Mouse (Mus musculus): ENCODE results near the gene Map3k5. TPM values are rescaled to one million over a fixed set of nuclear protein-coding genes. Genes with fewer than 3 reads are reported as not detected.
A peak's percentile ranks its signal among the peaks of the same experiment; 100 is the strongest.

Gene Map3k5
- polyA plus RNA-seq, 1 experiment from 2014 or later: 3.1 TPM

DNA sequence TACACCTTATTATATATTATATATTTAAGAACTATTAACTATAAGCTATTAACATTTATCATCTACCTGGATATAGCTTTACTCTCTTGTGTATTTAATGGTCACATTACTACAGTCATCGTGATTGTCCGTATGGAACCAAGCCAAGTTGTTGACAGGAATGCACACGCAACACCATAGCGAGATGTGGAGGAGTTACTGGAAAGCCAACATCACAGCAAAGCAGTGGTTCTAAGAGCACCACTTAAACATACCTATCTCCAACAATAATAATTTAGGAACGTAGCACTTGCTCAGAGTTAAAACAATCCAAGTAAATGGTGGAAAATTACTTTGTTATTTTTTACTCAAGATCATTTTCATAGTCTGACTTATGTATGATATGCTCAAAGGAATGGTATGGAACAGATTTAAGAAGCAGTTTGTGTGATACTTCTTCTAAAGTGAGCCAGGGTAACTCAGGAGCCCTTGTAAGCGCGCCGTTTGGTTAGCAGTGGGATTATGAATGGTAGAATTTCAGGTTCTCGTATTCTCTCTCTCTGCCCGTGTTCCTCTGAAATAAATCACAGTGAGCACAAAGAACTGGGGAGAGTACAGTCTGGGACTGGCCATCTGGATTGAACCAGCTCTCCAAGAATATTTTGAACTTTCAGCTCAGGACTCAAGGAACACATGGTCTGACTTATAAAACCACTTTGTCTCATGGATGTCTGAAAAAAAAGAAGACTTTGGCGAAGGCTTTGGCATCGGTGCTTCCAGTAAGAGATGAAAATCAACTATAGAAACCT lies 39.2 kb downstream of the Map3k5 start:
- no peak for TF ChIP-seq CTCF (IDR thresholded peaks at IDR 0.05)
- TF ChIP-seq EP300 (IDR thresholded peaks at IDR 0.05): peak; percentile 63
- DNase-seq (ENCODE audit: low spot score) (peak; percentile 50), ATAC-seq (peak; percentile 61)
- no peak overlapping the region for H3K9ac ChIP-seq (replicated peaks; ENCODE audit: low read depth)
- 67% methylated on average over 12 of the region's 12 CpGs for WGBS
- no peaks in the 10 kb centered on the region for H3K27me3 ChIP-seq (replicated peaks; ENCODE audit: insufficient read depth, low read length)
- H3K4me1 ChIP-seq (ENCODE audit: insufficient read depth, low read depth, low read length): no peaks in the 10 kb centered on the region
- no peaks in the 10 kb centered on the region for H3K9me3 ChIP-seq (ENCODE audit: low read length)
- no peak overlapping the region for H3K27ac ChIP-seq (ENCODE audit: low read length)
- no peak overlapping the region for H3K4me3 ChIP-seq (ENCODE audit: low read depth, low read length)
- no peaks in the 10 kb centered on the region for H3K36me3 ChIP-seq (ENCODE audit: insufficient read depth, low read length)
- H3K4me2 ChIP-seq (replicated peaks; ENCODE audit: low read depth, low read length): no peak overlapping the region

GRCm38 (mm10) chr10:19977557-19977956 lies 43.3 kb downstream of the Map3k5 start:
- Histone ChIP-seq H3K4me1 (ENCODE audit: insufficient read depth, low read depth, low read length) (no peaks in the 10 kb centered on the region), H3K9ac (replicated peaks; ENCODE audit: low read depth) (no peak overlapping the region), H3K9me3 (ENCODE audit: low read length) (no peaks in the 10 kb centered on the region), H3K27me3 (replicated peaks; ENCODE audit: insufficient read depth, low read length) (no peaks in the 10 kb centered on the region), H3K4me2 (replicated peaks; ENCODE audit: low read depth, low read length) (no peak overlapping the region), H3K36me3 (ENCODE audit: insufficient read depth, low read length) (no peaks in the 10 kb centered on the region), H3K27ac (ENCODE audit: low read length) (no peak overlapping the region), H3K4me3 (ENCODE audit: low read depth, low read length) (no peak overlapping the region)
- TF ChIP-seq CTCF (IDR thresholded peaks at IDR 0.05): peak; percentile 20; the same call in 1 of the 2 replicates
- no peak for TF ChIP-seq EP300 (IDR thresholded peaks at IDR 0.05)
- ATAC-seq: no peak
- WGBS: 73% methylated on average over 3 of the region's 3 CpGs
- DNase-seq (ENCODE audit: low spot score): no peak

GRCm38 (mm10) chr10:19978662-19979199 lies 44.5 kb downstream of the Map3k5 start:
- no peaks in the 10 kb centered on the region for H3K36me3 ChIP-seq (ENCODE audit: insufficient read depth, low read length)
- H3K4me2 ChIP-seq (replicated peaks; ENCODE audit: low read depth, low read length): no peak overlapping the region
- 84% methylated on average over 5 of the region's 5 CpGs for WGBS
- no peak overlapping the region for H3K27ac ChIP-seq (ENCODE audit: low read length)
- no peak overlapping the region for H3K4me3 ChIP-seq (ENCODE audit: low read depth, low read length)
- no peak for ATAC-seq
- H3K9ac ChIP-seq (replicated peaks; ENCODE audit: low read depth): no peak overlapping the region
- no peaks in the 10 kb centered on the region for H3K9me3 ChIP-seq (ENCODE audit: low read length)
- DNase-seq (ENCODE audit: low spot score): no peak
- no peak for TF ChIP-seq CTCF (IDR thresholded peaks at IDR 0.05)
- TF ChIP-seq EP300 (IDR thresholded peaks at IDR 0.05): no peak
- H3K27me3 ChIP-seq (replicated peaks; ENCODE audit: insufficient read depth, low read length): no peaks in the 10 kb centered on the region
- no peaks in the 10 kb centered on the region for H3K4me1 ChIP-seq (ENCODE audit: insufficient read depth, low read depth, low read length)

GRCm38 (mm10) chr10:19987736-19988135 lies 53.5 kb downstream of the Map3k5 start:
- H3K9ac ChIP-seq (replicated peaks; ENCODE audit: low read depth): no peak overlapping the region
- no peak overlapping the region for H3K4me2 ChIP-seq (replicated peaks; ENCODE audit: low read depth, low read length)
- no peak for DNase-seq (ENCODE audit: low spot score)
- H3K27me3 ChIP-seq (replicated peaks; ENCODE audit: insufficient read depth, low read length): no peaks in the 10 kb centered on the region
- WGBS: 71% methylated on average over 9 of the region's 9 CpGs
- no peaks in the 10 kb centered on the region for H3K4me1 ChIP-seq (ENCODE audit: insufficient read depth, low read depth, low read length)
- no peaks in the 10 kb centered on the region for H3K36me3 ChIP-seq (ENCODE audit: insufficient read depth, low read length)
- no peak overlapping the region for H3K27ac ChIP-seq (ENCODE audit: low read length)
- no peak overlapping the region for H3K4me3 ChIP-seq (ENCODE audit: low read depth, low read length)
- TF ChIP-seq CTCF (IDR thresholded peaks at IDR 0.05) (no peak), EP300 (IDR thresholded peaks at IDR 0.05) (no peak)
- ATAC-seq: no peak
- no peaks in the 10 kb centered on the region for H3K9me3 ChIP-seq (ENCODE audit: low read length)

- Histone ChIP-seq H3K4me1 (ENCODE audit: insufficient read depth, low read depth, low read length) (no peaks in the 10 kb centered on the region), H3K27me3 (replicated peaks; ENCODE audit: insufficient read depth, low read length) (no peaks in the 10 kb centered on the region), H3K9ac (replicated peaks; ENCODE audit: low read depth) (no peak overlapping the region), H3K4me3 (ENCODE audit: low read depth, low read length) (no peak overlapping the region), H3K27ac (ENCODE audit: low read length) (no peak overlapping the region), H3K4me2 (replicated peaks; ENCODE audit: low read depth, low read length) (no peak overlapping the region), H3K36me3 (ENCODE audit: insufficient read depth, low read length) (no peaks in the 10 kb centered on the region), H3K9me3 (ENCODE audit: low read length) (no peaks in the 10 kb centered on the region)
- TF ChIP-seq CTCF (IDR thresholded peaks at IDR 0.05): no peak
- no peak for TF ChIP-seq EP300 (IDR thresholded peaks at IDR 0.05)
- ATAC-seq: no peak
- no peak for DNase-seq (ENCODE audit: low spot score)
- WGBS: 81% methylated on average over 6 of the region's 6 CpGs
These were observed 55.7 kb downstream of the Map3k5 start for GRCm38 (mm10) chr10:19989986-19990385.

DNA sequence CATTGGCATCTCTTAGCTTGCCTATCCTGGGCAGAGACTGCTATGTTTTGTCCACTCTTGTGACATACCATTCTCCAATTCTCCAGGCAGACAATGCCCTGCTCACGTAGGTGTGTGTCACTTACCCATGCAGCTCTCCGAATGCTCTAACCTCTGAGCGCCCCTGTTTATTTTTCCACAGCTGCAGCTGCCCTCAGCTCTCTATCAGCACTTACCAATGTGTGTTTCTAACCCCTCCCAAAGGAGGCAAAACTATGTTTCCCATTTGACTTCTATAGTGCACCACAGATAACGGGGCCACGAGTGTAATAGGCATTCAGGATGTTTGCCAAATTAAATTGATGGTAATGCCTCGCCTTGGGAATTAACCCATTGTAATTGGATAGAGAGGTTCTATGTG lies 56.4 kb downstream of the Map3k5 start:
- no peak for DNase-seq (ENCODE audit: low spot score)
- TF ChIP-seq EP300 (IDR thresholded peaks at IDR 0.05) (no peak), CTCF (IDR thresholded peaks at IDR 0.05) (no peak)
- no peaks in the 10 kb centered on the region for H3K4me1 ChIP-seq (ENCODE audit: insufficient read depth, low read depth, low read length)
- no peak for ATAC-seq
- H3K36me3 ChIP-seq (ENCODE audit: insufficient read depth, low read length): no peaks in the 10 kb centered on the region
- H3K9me3 ChIP-seq (ENCODE audit: low read length): no peaks in the 10 kb centered on the region
- H3K27ac ChIP-seq (ENCODE audit: low read length): no peak overlapping the region
- H3K9ac ChIP-seq (replicated peaks; ENCODE audit: low read depth): no peak overlapping the region
- H3K4me2 ChIP-seq (replicated peaks; ENCODE audit: low read depth, low read length): no peak overlapping the region
- no peak overlapping the region for H3K4me3 ChIP-seq (ENCODE audit: low read depth, low read length)
- H3K27me3 ChIP-seq (replicated peaks; ENCODE audit: insufficient read depth, low read length): no peaks in the 10 kb centered on the region
- WGBS: 26% methylated on average over 6 of the region's 6 CpGs
